Mouse (Mus musculus): ENCODE measurements around the gene Mindy2. TPM values are rescaled to one million over a fixed set of nuclear protein-coding genes. Genes with fewer than 3 reads are reported as not detected.

The Mindy2 gene
- total and polyA plus RNA-seq, 3 experiments, result 7.1 to 36.7 (median 34.8) TPM

DNA sequence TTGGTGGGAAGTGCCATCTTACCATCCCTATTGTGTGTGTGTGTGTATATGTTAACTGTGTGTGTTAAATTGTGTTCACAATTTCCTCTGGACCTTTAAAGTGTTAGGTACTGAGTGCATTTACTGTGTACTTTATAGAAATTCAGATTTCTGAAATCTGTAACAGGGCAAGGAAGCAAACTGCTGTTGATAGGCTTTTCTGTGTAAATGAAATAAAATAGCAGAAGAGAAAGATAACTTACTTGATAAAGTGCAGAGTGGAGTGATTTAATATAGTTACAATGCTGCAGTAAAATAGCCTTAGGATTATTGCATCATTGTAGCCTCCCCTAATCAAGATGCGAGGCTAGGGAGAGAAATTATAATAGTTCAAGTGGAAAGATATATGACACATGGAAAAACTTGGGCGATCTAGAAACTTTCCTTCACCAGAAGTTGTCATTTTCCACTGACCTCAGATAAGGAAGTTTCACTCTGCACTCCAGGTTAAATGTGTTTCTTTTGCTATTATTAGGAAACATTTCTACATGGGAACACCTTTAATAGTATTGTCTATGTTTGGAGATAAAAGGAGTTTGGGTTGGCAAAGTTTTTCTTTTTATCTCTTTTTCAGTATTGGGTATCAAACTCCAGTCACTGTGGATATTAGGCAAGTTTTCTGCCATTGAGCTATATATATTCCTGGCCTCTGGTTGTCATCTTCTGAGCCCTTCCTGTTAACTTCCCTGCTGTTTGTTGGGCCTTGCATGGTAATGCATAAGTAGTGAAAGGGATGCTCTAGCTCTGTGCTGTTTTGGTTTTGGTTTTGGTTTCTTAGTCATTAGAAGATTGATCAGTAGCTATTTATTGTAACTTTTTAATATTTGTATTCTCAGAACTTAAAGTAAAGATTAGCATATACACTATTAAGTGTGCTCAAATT, 35.1 kb upstream of the Mindy2 start:
- peaks cover 1% of the 10 kb centered on the region for H3K79me2 ChIP-seq (replicated peaks; ENCODE audit: control insufficient read depth, insufficient read depth, low read length)
- WGBS, result 23% methylated on average over 2 of the region's 2 CpGs
- H3K27me3 ChIP-seq (ENCODE audit: control insufficient read depth, insufficient read depth, low read length), result no peaks in the 10 kb centered on the region
- TF ChIP-seq POLR2A (IDR thresholded peaks at IDR 0.05; ENCODE audit: insufficient read depth, low read depth, low read length), result no peak
- TF ChIP-seq CTCF (IDR thresholded peaks at IDR 0.05), result no peak
- no peak for TF ChIP-seq EP300 (IDR thresholded peaks at IDR 0.05; ENCODE audit: insufficient read depth, low read depth, low read length)
- H3K4me1 ChIP-seq (ENCODE audit: control insufficient read depth, insufficient read depth, low read length), result peaks cover 8% of the 10 kb centered on the region
- no peak overlapping the region for H3K27ac ChIP-seq
- DNase-seq, result no peak
- no peak overlapping the region for H3K4me3 ChIP-seq
- intact Hi-C loops (cut with DNase I), result no loop called here
- H3K36me3 ChIP-seq (ENCODE audit: control insufficient read depth, insufficient read depth, low read length), result peaks cover 14% of the 10 kb centered on the region
- no peak overlapping the region for H3K9ac ChIP-seq (ENCODE audit: low read depth, low read length)

DNA sequence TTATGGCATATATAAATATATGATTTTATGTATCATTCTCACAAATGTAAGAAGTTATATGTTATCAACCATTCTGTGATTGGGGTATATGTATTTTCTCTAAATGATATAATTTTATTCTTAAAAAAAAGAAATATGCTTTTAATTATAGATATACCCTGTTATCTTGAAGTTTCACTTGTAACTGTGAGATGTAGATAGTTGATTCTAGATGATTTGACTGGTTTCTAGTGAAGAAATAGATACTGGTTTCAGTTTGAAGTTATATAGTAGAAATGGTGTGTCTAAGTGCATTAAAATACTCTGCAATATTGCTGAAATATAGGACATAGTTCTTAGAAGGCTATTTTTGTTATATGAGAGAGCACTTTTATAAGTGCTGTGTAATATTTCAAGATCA, 33.6 kb upstream of the Mindy2 start:
- intact Hi-C loops (cut with DNase I), result no loop called here

DNA sequence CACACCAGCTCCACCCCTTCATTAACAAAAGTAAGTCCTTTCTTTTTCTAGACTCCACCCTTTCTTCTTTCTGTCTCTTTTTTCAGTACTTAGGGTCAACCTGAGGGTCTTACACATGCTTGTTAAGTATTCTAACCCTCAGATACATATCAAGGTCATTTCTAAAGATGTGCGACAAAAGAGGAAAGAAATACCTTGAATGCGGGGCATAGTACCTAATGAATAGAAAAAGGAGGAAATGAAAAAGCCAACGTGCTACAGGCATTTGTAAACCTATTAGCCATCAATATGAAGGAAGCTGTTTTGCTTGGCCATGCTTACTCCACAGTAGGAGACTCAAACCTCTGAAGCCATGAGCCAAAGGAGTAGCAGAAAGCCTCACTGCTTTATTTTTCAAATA, 33.0 kb upstream of the Mindy2 start:
- no peak for TF ChIP-seq POLR2A (IDR thresholded peaks at IDR 0.05; ENCODE audit: insufficient read depth, low read depth, low read length)
- TF ChIP-seq EP300 (IDR thresholded peaks at IDR 0.05; ENCODE audit: insufficient read depth, low read depth, low read length), result no peak
- no peak for TF ChIP-seq CTCF (IDR thresholded peaks at IDR 0.05)
- WGBS, result 65% methylated on average over 3 of the region's 3 CpGs
- Histone ChIP-seq H3K79me2 (replicated peaks; ENCODE audit: control insufficient read depth, insufficient read depth, low read length) (peaks cover 3% of the 10 kb centered on the region), H3K27ac (no peak overlapping the region), H3K9ac (ENCODE audit: low read depth, low read length) (no peak overlapping the region), H3K27me3 (ENCODE audit: control insufficient read depth, insufficient read depth, low read length) (no peaks in the 10 kb centered on the region), H3K4me1 (ENCODE audit: control insufficient read depth, insufficient read depth, low read length) (peaks cover 10% of the 10 kb centered on the region), H3K4me3 (no peak overlapping the region), H3K36me3 (ENCODE audit: control insufficient read depth, insufficient read depth, low read length) (peaks cover 20% of the 10 kb centered on the region)
- intact Hi-C loops (cut with DNase I), result loop anchor here (5.0 kb wide), 1 partner anchor 187 kb away; no protein-coding TSS in a partner anchor
- DNase-seq, result no peak

More for the DNA sequence above, 33.6 kb upstream of the Mindy2 start:
- Histone ChIP-seq H3K36me3 (ENCODE audit: control insufficient read depth, insufficient read depth, low read length) (peaks cover 14% of the 10 kb centered on the region), H3K4me3 (no peak overlapping the region), H3K79me2 (replicated peaks; ENCODE audit: control insufficient read depth, insufficient read depth, low read length) (peaks cover 1% of the 10 kb centered on the region), H3K4me1 (ENCODE audit: control insufficient read depth, insufficient read depth, low read length) (peaks cover 8% of the 10 kb centered on the region), H3K27me3 (ENCODE audit: control insufficient read depth, insufficient read depth, low read length) (no peaks in the 10 kb centered on the region), H3K27ac (no peak overlapping the region), H3K9ac (ENCODE audit: low read depth, low read length) (no peak overlapping the region)
- TF ChIP-seq EP300 (IDR thresholded peaks at IDR 0.05; ENCODE audit: insufficient read depth, low read depth, low read length) (no peak), CTCF (IDR thresholded peaks at IDR 0.05) (no peak), POLR2A (IDR thresholded peaks at IDR 0.05; ENCODE audit: insufficient read depth, low read depth, low read length) (no peak)
- DNase-seq, result no peak

DNA sequence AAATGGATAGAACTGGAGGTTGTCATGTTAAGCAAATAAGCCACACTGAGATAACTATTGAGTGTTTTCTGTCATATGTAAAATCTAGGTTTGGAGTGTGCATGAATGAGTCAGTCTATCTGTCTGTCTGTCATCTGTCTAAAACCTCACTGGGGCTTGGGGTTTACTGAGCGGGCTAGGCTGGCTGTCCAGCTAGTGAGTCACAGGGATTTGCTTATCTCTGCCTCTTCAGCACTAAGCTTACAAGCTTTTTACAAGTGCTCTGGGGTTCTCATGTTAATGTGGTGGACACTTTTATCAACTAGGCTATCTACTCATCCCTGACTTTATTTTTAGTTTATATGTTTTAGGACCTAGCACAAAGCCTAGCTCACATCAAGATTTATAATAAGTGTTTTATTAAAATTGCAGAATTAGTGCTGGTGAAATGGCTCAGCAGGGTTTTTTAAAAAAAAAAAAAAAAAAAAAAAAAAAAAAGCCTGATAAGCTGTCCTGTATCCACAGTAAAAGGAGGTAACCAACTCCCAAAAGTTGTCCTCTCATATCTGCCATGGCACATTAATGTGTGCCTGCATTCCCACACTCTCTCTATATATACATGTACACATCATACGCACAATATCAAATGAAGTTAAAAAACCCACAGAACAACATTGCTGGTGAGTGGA, 31.5 kb upstream of the Mindy2 start:
- Histone ChIP-seq H3K4me1 (ENCODE audit: control insufficient read depth, insufficient read depth, low read length) (peaks cover 10% of the 10 kb centered on the region), H3K9ac (ENCODE audit: low read depth, low read length) (no peak overlapping the region), H3K27me3 (ENCODE audit: control insufficient read depth, insufficient read depth, low read length) (no peaks in the 10 kb centered on the region), H3K79me2 (replicated peaks; ENCODE audit: control insufficient read depth, insufficient read depth, low read length) (peaks cover 5% of the 10 kb centered on the region), H3K36me3 (ENCODE audit: control insufficient read depth, insufficient read depth, low read length) (peaks cover 24% of the 10 kb centered on the region), H3K27ac (no peak overlapping the region), H3K4me3 (no peak overlapping the region)
- WGBS, result 59% methylated on average over 2 of the region's 2 CpGs
- intact Hi-C loops (cut with DNase I), result loop anchor here (5.0 kb wide), 1 partner anchor 189 kb away; no protein-coding TSS in a partner anchor
- DNase-seq, result no peak
- TF ChIP-seq POLR2A (IDR thresholded peaks at IDR 0.05; ENCODE audit: insufficient read depth, low read depth, low read length) (no peak), EP300 (IDR thresholded peaks at IDR 0.05; ENCODE audit: insufficient read depth, low read depth, low read length) (no peak), CTCF (IDR thresholded peaks at IDR 0.05) (no peak)

DNA sequence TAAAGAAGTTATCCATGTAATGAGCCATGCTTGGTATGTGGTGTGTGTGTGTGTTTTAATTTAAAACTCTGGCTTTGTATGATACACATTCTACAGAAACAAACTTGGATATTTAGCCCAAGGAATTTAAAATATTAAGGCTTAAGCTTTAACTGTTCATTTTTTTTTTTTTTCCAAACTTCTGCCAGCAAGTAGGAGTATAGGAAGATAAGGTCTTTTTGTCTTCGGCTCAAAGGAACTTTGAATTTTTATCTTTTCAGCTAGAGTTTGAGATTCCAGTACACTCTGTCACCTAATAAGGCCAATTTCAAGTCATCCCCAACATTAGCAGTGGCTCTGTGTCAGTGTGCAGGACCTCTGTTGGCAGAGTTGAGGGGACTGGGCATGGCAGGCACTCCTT, 25.2 kb upstream of the Mindy2 start:
- intact Hi-C loops (cut with DNase I), result no loop called here
- Histone ChIP-seq H3K4me3 (no peak overlapping the region), H3K4me1 (ENCODE audit: control insufficient read depth, insufficient read depth, low read length) (peaks cover 10% of the 10 kb centered on the region), H3K79me2 (replicated peaks; ENCODE audit: control insufficient read depth, insufficient read depth, low read length) (peaks cover 5% of the 10 kb centered on the region; the same call in 1 of the 2 replicates), H3K27ac (no peak overlapping the region), H3K9ac (ENCODE audit: low read depth, low read length) (no peak overlapping the region), H3K36me3 (ENCODE audit: control insufficient read depth, insufficient read depth, low read length) (peaks cover 20% of the 10 kb centered on the region), H3K27me3 (ENCODE audit: control insufficient read depth, insufficient read depth, low read length) (no peaks in the 10 kb centered on the region)
- TF ChIP-seq EP300 (IDR thresholded peaks at IDR 0.05; ENCODE audit: insufficient read depth, low read depth, low read length) (no peak), POLR2A (IDR thresholded peaks at IDR 0.05; ENCODE audit: insufficient read depth, low read depth, low read length) (no peak), CTCF (IDR thresholded peaks at IDR 0.05) (no peak)
- no peak for DNase-seq
- 23% methylated on average over 1 of the region's 1 CpGs for WGBS
